Mouse (Mus musculus) midbrain, embryonic 11.5 days (tissue): Measurements from ENCODE around the gene Gm49450. TPM values are rescaled to one million over a fixed set of nuclear protein-coding genes. Genes with fewer than 3 reads are reported as not detected.

Experiments
- ATAC-seq: fragments of 200-750 bp; cut with Nextera tagmentation; 2 replicates; pipeline ENCODE4 v1.8.0; 2017; ENCODE audit warnings: moderate TSS enrichment, moderate library complexity; ENCODE audit not compliant: low FRiP score
- DNase-seq: peaks from one replicate; pipeline ENCODE4 v3.0.0; 2015; ENCODE audit warnings: low spot score; ENCODE audit errors: missing footprints
- H3K27ac ChIP-seq: fragments of 300-500 bp; sonication (generic); 2 replicates; pipeline ENCODE4 v1.5.1; 2014; ENCODE audit warnings: low read depth, low read length
- H3K27me3 ChIP-seq: fragments of 300-500 bp; sonication (generic); 2 replicates; pipeline ENCODE4 v1.6.1; 2014; ENCODE audit warnings: mild to moderate bottlenecking, low read length, moderate library complexity, mixed read lengths; ENCODE audit not compliant: control insufficient read depth, insufficient read depth
- H3K36me3 ChIP-seq: fragments of 300-500 bp; sonication (generic); 2 replicates; pipeline ENCODE4 v1.6.1; 2014; ENCODE audit warnings: mild to moderate bottlenecking, low read length, moderate library complexity, mixed read lengths; ENCODE audit not compliant: control insufficient read depth, insufficient read depth
- H3K4me1 ChIP-seq: fragments of 300-500 bp; sonication (generic); 2 replicates; pipeline ENCODE4 v1.6.1; 2014; ENCODE audit warnings: low read length; ENCODE audit not compliant: control insufficient read depth, insufficient read depth
- H3K4me2 ChIP-seq: fragments of 300-500 bp; sonication (generic); 2 replicates; pipeline ENCODE4 v1.6.1; 2014; ENCODE audit warnings: mild to moderate bottlenecking, moderate library complexity
- H3K4me3 ChIP-seq: fragments of 300-500 bp; sonication (generic); 2 replicates; pipeline ENCODE4 v1.5.1; 2014; ENCODE audit warnings: low read depth, low read length
- H3K9ac ChIP-seq: fragments of 300-500 bp; sonication (generic); 2 replicates; pipeline ENCODE4 v1.6.1; 2014; ENCODE audit warnings: low read length
- H3K9me3 ChIP-seq: fragments of 300-500 bp; sonication (generic); 2 replicates; pipeline ENCODE4 v1.6.1; 2016; ENCODE audit warnings: low read length; ENCODE audit not compliant: control insufficient read depth
- WGBS: fragments of 180-500 bp; shearing (Covaris S2); extraction: QIAGEN DNeasy Blood & Tissue Kit; methylation state at CpG from one replicate; pipeline ENCODE4 v1.1.7; 2014; 5-methylcytosine and 5-hydroxymethylcytosine counted together
- polyA plus RNA-seq: library from polyadenylated mRNA; unstranded; fragments of >200 nt; fragmentation: Nextera tagmentation; extraction: Ambion mirVana; gene quantifications from 2 replicates; pipeline ENCODE4 v1.2.1, GENCODE M21; 2014

The Gm49450 gene
- polyA plus RNA-seq, 1 experiment from 2014 or later: not detected

GRCm38 (mm10) chr15:98904692-98905091 lies 48.7 kb downstream of the Gm49450 start:
- H3K36me3 ChIP-seq: peaks cover 16% of the 10 kb centered on the region
- no peaks in the 10 kb centered on the region for H3K4me1 ChIP-seq
- H3K27ac ChIP-seq: no peak overlapping the region
- 25% methylated on average over 10 of the region's 10 CpGs for WGBS
- no peak for ATAC-seq
- no peaks in the 10 kb centered on the region for H3K9me3 ChIP-seq
- no peak overlapping the region for H3K4me3 ChIP-seq
- DNase-seq: peak; percentile 97
- no peaks in the 10 kb centered on the region for H3K27me3 ChIP-seq
- no peak overlapping the region for H3K4me2 ChIP-seq
- H3K9ac ChIP-seq: no peak overlapping the region

DNA sequence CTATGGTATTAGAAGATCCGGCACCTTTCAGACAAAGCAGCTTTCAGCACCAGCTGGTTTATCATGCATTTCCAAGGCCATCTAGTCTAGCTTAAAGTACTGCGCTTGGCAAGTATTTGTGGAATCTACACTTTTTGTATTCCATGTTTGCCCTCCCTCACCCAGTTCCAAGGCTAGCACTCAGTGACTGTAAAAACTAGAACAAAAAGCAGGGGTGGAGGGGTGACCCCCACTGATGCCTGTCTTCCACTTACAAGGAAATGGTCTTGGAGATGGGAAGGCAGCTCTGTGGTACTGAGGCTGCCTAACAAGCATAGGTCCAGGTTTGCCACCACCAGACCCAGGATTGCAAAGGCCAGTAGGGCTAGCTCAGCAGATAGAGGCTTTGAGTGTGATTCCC lies 50.8 kb downstream of the Gm49450 start:
- no peak for ATAC-seq
- WGBS: 91% methylated on average over 2 of the region's 2 CpGs
- H3K36me3 ChIP-seq: peaks cover 4% of the 10 kb centered on the region; the same call in 1 of the 2 replicates
- H3K9me3 ChIP-seq: no peaks in the 10 kb centered on the region
- H3K9ac ChIP-seq: no peak overlapping the region
- no peak overlapping the region for H3K4me2 ChIP-seq
- DNase-seq: peak; percentile 82
- peaks cover 17% of the 10 kb centered on the region for H3K27me3 ChIP-seq
- H3K27ac ChIP-seq: no peak overlapping the region
- H3K4me3 ChIP-seq: no peak overlapping the region
- H3K4me1 ChIP-seq: peaks cover 5% of the 10 kb centered on the region

DNA sequence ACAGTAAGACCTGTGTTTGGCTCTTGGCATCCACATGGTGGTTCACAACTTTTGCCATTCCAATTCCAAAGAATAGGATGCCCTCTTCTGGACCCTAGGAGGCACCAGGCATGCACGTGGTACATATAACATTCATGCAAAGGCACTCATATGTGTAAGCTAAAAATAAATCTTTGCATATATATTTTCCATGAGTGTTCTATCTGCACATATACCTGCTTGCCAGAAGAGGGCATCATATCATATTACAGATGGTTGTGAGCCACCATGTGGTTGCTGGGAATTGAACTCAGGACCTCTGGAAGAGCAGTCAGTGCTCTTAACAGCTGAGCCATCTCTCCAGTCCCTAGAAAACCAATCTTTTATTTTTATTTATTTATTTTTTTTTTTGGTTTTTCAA lies 51.8 kb downstream of the Gm49450 start:
- Histone ChIP-seq H3K36me3 (peaks cover 2% of the 10 kb centered on the region; the same call in 1 of the 2 replicates), H3K4me1 (peaks cover 5% of the 10 kb centered on the region), H3K27ac (no peak overlapping the region), H3K4me3 (no peak overlapping the region), H3K27me3 (peaks cover 27% of the 10 kb centered on the region), H3K4me2 (no peak overlapping the region), H3K9ac (no peak overlapping the region), H3K9me3 (no peaks in the 10 kb centered on the region)
- DNase-seq (no peak), ATAC-seq (no peak)
- 71% methylated on average over 1 of the region's 1 CpGs for WGBS

DNA sequence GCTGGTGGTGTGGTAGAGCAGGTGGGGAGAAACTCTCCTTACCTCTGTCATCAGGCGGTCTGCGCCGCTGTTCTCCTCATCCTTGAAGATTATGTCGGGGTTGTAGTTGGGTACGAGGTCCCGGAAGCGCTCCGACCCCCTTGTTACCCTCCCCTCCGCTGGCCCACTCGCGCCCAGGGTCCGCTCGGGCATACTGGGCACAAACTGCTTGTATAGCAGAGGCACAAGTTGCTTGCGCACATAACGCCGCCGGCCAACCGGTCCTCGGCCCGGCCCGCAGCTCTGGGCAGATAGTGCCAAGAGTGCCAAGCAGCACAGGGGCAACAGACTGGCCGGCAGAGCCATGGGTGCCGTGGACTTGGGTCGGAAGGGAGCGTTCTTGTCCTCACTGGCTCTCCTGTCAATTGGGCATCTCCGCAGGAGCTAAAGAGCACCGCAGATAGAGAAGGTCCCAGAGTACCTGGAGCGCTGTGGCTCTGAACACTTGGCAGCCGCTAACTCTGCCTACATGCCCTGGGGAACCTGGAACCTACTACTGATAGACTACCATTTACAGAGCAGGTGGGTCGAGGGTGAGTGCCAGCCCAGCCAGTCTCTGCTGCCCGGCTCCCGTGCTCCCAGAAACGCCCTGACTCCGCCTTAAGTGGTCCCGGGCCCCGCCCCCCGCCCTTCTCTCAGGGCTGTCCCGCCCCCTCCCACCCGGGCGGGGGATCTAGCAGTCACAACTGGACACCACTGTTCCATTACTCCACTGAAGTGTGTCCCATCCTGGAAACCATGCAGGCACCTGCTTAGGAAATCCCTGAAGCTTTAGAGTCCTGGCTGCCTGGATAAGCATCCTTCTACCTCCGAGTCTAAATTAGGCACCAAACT lies 55.2 kb downstream of the Gm49450 start, which contains the start of gene Dhh:
Gene Dhh, minus strand, starts transcription at position 613 of the 873 bp plus-strand sequence.
- H3K27me3 ChIP-seq: peaks cover 61% of the 10 kb centered on the region
- peaks cover 28% of the 10 kb centered on the region for H3K4me1 ChIP-seq
- no peak within 1 kb of the TSS for H3K9ac ChIP-seq
- H3K9me3 ChIP-seq: no peaks in the 10 kb centered on the region
- peak within 1 kb of the TSS; percentile 1 for H3K4me3 ChIP-seq
- no peak within 1 kb of the TSS for H3K27ac ChIP-seq
- no peaks in the 10 kb centered on the region for H3K36me3 ChIP-seq
- WGBS: 1% methylated on average over 41 of the region's 41 CpGs
- peak within 1 kb of the TSS; percentile 22 for H3K4me2 ChIP-seq
- DNase-seq: peak; percentile 92
- no peak for ATAC-seq

- H3K36me3 ChIP-seq: no peaks in the 10 kb centered on the region
- H3K4me2 ChIP-seq: peak overlapping the region; percentile 22
- no peak overlapping the region for H3K9ac ChIP-seq
- peak overlapping the region; percentile 1; the same call in 1 of the 2 replicates for H3K4me3 ChIP-seq
- DNase-seq (peak; percentile 88), ATAC-seq (no peak)
- H3K4me1 ChIP-seq: peaks cover 28% of the 10 kb centered on the region
- H3K27ac ChIP-seq: no peak overlapping the region
- peaks cover 68% of the 10 kb centered on the region for H3K27me3 ChIP-seq
- no peaks in the 10 kb centered on the region for H3K9me3 ChIP-seq
- WGBS: 1% methylated on average over 10 of the region's 10 CpGs
These were observed 55.9 kb downstream of the Gm49450 start for GRCm38 (mm10) chr15:98897495-98897894.

- ATAC-seq (peak; percentile 69), DNase-seq (peak; percentile 95)
- under 1% methylated on average over 41 of the region's 41 CpGs for WGBS
- Histone ChIP-seq H3K27me3 (peaks cover 80% of the 10 kb centered on the region), H3K4me3 (peak overlapping the region; percentile 30), H3K36me3 (no peaks in the 10 kb centered on the region), H3K9ac (peak overlapping the region; percentile 59), H3K9me3 (no peaks in the 10 kb centered on the region), H3K4me2 (peak overlapping the region; percentile 54), H3K27ac (peak overlapping the region; percentile 37), H3K4me1 (peaks cover 28% of the 10 kb centered on the region)
These were observed 57.4 kb downstream of the Gm49450 start for GRCm38 (mm10) chr15:98895635-98896589.

DNA sequence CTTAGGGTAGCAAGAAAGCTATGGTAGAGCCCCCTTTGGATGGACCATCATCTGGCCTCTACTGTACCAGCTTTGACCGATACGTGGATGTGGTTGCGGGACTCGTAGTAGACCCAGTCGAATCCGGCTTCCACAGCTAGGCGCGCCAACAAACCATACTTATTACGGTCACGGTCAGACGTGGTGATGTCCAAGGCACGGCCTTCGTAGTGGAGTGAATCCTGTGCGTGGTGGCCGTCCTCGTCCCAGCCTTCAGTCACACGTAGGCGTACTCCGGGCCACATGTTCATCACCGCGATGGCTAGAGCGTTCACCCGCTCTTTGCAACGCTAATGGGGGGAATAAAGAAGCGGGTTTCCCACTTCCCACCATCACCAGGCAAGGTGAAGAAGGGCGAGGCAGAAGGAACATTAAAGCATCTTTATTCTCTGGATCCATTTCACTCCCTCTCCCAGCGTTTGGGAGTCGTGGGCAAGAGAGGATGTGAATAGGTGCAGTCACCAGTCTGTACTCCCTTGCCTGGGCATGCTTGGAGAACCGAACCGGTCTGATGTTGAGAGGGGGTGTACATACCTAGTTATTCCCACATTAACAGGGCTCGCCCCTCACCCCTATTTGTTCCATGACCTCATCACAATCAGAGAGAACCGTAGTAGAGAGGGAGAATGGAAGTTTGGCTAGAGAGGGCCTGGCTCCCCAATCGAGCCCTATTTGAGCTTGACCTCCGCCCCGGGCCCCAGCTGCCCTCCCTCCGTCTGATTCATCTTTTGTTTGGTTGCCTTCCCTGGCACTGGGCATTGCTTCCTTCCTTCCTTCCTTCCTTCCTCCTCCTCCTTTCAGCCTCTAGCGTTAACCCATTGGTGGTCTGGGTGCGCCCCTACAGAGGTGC lies 58.4 kb downstream of the Gm49450 start:
- peak overlapping the region; percentile 59 for H3K9ac ChIP-seq
- H3K27me3 ChIP-seq: peaks cover 80% of the 10 kb centered on the region
- 1% methylated on average over 38 of the region's 38 CpGs for WGBS
- ATAC-seq (peak; percentile 9; the same call in 1 of the 2 replicates), DNase-seq (peak; percentile 96)
- H3K4me2 ChIP-seq: peak overlapping the region; percentile 85
- H3K4me3 ChIP-seq: peak overlapping the region; percentile 42
- H3K9me3 ChIP-seq: no peaks in the 10 kb centered on the region
- peak overlapping the region; percentile 37; the same call in 1 of the 2 replicates for H3K27ac ChIP-seq
- H3K36me3 ChIP-seq: no peaks in the 10 kb centered on the region
- peaks cover 28% of the 10 kb centered on the region for H3K4me1 ChIP-seq
